Mouse (Mus musculus) stomach, postnatal 0 days (tissue): ENCODE measurements around the gene Hvcn1.

Experiments used
- CTCF ChIP-seq: IDR thresholded peaks from 2 replicates; pipeline ENCODE4 v1.5.1; 2016; ENCODE audit warnings: antibody characterized with exemption, low read depth, mild to moderate bottlenecking, moderate library complexity
- EP300 ChIP-seq: optimal IDR thresholded peaks from 2 replicates; pipeline ENCODE3; 2016; ENCODE audit warnings: antibody characterized with exemption

DNA sequence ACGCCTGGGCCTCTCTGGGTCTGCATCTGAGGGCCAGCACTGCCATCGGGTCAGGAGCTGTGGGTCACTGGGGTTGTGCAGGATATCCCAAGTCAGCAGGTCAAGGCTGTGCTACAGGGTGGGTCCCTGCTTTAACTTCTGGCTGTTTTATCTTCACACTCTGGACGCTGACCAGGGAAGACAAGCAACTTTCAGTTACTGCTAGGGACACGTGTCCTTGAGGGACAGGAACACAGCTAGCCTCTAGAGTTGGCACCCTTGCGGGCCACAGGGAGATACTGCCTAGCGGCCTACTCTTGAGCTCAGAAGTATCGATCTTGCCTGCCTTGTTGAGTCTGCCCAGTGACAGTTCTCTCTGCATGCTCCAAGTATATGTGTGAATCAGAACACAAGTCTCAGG lies 33.0 kb downstream of the Hvcn1 start:
- TF ChIP-seq CTCF (no peak), EP300 (no peak)
